Mouse (Mus musculus) neural tube, embryonic 14.5 days (tissue): ENCODE data around the gene Bzw1. TPM values are rescaled to one million over a fixed set of nuclear protein-coding genes. Genes with fewer than 3 reads are reported as not detected.

Experiments
- ATAC-seq: fragments of 200-750 bp; cut with Nextera tagmentation; 2 replicates; pipeline ENCODE4 v1.8.0; 2017; ENCODE audit warnings: low read depth, mild to moderate bottlenecking, moderate TSS enrichment, moderate library complexity
- H3K27ac ChIP-seq: fragments of 300-500 bp; sonication (generic); 2 replicates; pipeline ENCODE4 v1.5.1; 2014; ENCODE audit warnings: low read depth, mild to moderate bottlenecking, control low read depth, low read length, moderate library complexity, mixed read lengths
- H3K27me3 ChIP-seq: fragments of 300-500 bp; sonication (generic); 2 replicates; pipeline ENCODE4 v1.6.1; 2014; ENCODE audit warnings: low read length; ENCODE audit not compliant: control insufficient read depth, insufficient read depth
- H3K36me3 ChIP-seq: fragments of 300-500 bp; sonication (generic); 2 replicates; pipeline ENCODE4 v1.6.1; 2014; ENCODE audit warnings: low read length, mixed read lengths; ENCODE audit not compliant: control insufficient read depth, insufficient read depth
- H3K4me1 ChIP-seq: fragments of 300-500 bp; sonication (generic); 2 replicates; pipeline ENCODE4 v1.6.1; 2014; ENCODE audit warnings: low read length; ENCODE audit not compliant: control insufficient read depth, insufficient read depth
- H3K4me2 ChIP-seq: fragments of 300-500 bp; sonication (generic); 2 replicates; pipeline ENCODE4 v1.6.1; 2014; ENCODE audit warnings: mild to moderate bottlenecking, low read depth, low read length, control low read depth
- H3K4me3 ChIP-seq: fragments of 300-500 bp; sonication (generic); 2 replicates; pipeline ENCODE4 v1.5.1; 2014; ENCODE audit warnings: low read depth, low read length, control low read depth, mixed read lengths
- H3K9ac ChIP-seq: fragments of 300-500 bp; sonication (generic); replicated peaks from 2 replicates; pipeline ENCODE4 v1.6.1; 2014; ENCODE audit warnings: low read depth, mild to moderate bottlenecking, control low read depth, low read length, mixed read lengths
- H3K9me3 ChIP-seq: fragments of 300-500 bp; sonication (generic); 2 replicates; pipeline ENCODE4 v1.6.1; 2016; ENCODE audit warnings: low read length; ENCODE audit not compliant: control insufficient read depth
- WGBS: fragments of 180-500 bp; shearing (Covaris S2); extraction: QIAGEN DNeasy Blood & Tissue Kit; methylation state at CpG from one replicate; pipeline ENCODE4 v1.1.7; 2014; 5-methylcytosine and 5-hydroxymethylcytosine counted together
- polyA plus RNA-seq: library from polyadenylated mRNA; unstranded; fragments of >200 nt; fragmentation: Nextera tagmentation; extraction: Ambion mirVana; gene quantifications from 2 replicates; pipeline ENCODE4 v1.2.1, GENCODE M21; 2014

Gene Bzw1
- polyA plus RNA-seq: 371 and 387 TPM in 2 replicates

DNA sequence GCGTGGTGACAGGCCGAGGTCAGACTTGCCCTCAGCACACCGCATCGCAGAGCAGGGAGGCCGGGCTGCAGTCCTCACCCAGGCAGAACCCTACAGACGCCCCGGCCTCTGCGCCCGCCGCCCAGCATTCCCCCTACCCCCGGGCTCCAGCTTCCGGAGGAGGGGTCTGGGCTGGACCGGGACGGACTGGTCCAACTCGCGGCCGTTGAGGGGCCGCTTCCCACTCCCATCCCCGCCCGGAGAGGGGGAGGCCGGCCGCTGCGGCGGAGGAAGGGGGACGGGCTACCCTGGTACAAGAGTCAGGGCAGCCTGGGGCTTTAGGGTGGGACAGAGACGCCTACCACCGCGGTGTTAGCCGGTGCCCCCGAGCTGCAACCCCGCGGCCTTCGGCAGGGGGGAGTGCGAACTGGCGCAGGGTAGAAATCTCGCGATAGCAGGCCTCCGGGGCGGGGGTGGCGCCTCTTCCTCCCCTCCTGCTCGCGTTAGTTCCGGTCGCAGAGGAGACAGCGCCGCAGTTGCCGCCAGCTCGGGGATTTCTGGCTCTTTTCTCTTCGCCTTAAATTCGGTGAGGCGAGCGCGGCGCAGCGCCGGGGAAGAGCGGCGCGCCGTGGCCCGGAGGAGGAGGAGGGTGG is at the start of gene Bzw1:
Gene Bzw1 (plus strand): TSS at position 247 of the 632 bp plus-strand sequence.
- H3K27ac ChIP-seq: peak within 1 kb of the TSS; percentile 99
- H3K9me3 ChIP-seq: no peaks in the 10 kb centered on the region
- peaks cover 19% of the 10 kb centered on the region for H3K4me1 ChIP-seq
- H3K4me2 ChIP-seq: peak within 1 kb of the TSS; percentile 87
- H3K4me3 ChIP-seq: peak within 1 kb of the TSS; percentile 89
- H3K9ac ChIP-seq: peak within 1 kb of the TSS; percentile 95
- peak; percentile 98 for ATAC-seq
- H3K27me3 ChIP-seq: peaks cover 2% of the 10 kb centered on the region; the same call in 1 of the 2 replicates
- WGBS: under 1% methylated on average over 39 of the region's 61 CpGs
- H3K36me3 ChIP-seq: peaks cover 15% of the 10 kb centered on the region

DNA sequence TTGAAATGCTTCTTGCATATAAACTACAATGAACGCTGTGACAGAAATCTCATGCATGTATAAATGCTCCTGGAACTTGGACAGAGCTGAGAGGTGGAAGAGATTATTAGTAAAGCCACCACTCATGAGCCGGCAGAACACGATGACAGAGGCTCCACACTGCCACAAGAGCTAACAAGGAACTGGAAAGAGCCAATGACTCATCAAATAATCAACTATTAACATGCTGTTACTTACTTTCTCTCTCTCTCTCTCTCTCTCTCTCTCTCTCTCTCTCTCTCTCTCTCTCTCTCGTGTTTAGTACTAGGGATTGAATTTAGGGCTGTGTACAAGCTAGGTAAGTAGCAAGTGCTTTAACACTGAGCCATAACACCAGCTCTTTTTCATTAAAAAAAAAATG is 48.8 kb upstream of the Bzw1 start:
- no peak overlapping the region for H3K9ac ChIP-seq
- no peak overlapping the region for H3K4me3 ChIP-seq
- 80% methylated on average over 4 of the region's 4 CpGs for WGBS
- no peaks in the 10 kb centered on the region for H3K36me3 ChIP-seq
- no peaks in the 10 kb centered on the region for H3K9me3 ChIP-seq
- ATAC-seq: no peak
- no peaks in the 10 kb centered on the region for H3K27me3 ChIP-seq
- H3K27ac ChIP-seq: no peak overlapping the region
- H3K4me2 ChIP-seq: no peak overlapping the region
- H3K4me1 ChIP-seq: no peaks in the 10 kb centered on the region

DNA sequence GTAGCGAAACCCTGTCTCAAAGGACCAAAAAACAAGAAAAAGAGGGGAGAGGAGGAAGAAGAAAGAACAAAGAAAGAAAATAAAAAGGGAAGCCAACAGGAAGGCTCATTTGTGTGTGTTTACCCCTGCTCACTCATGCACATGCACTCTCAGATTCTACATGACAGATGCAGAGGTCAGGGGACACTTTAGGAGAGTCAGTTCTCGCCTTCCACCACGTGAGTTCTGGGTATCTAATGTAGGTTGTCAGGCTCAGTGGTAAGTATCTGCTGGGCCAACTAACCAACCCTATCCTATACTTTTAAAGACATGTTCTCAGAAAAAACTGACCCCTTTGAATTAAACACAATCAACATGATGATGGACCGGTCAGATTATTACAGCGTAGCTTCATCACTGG is 48.1 kb upstream of the Bzw1 start:
- no peak for ATAC-seq
- Histone ChIP-seq H3K27ac (no peak overlapping the region), H3K4me2 (no peak overlapping the region), H3K9me3 (no peaks in the 10 kb centered on the region), H3K4me3 (no peak overlapping the region), H3K36me3 (no peaks in the 10 kb centered on the region), H3K9ac (no peak overlapping the region), H3K27me3 (no peaks in the 10 kb centered on the region), H3K4me1 (no peaks in the 10 kb centered on the region)
- WGBS: 79% methylated on average over 5 of the region's 5 CpGs

DNA sequence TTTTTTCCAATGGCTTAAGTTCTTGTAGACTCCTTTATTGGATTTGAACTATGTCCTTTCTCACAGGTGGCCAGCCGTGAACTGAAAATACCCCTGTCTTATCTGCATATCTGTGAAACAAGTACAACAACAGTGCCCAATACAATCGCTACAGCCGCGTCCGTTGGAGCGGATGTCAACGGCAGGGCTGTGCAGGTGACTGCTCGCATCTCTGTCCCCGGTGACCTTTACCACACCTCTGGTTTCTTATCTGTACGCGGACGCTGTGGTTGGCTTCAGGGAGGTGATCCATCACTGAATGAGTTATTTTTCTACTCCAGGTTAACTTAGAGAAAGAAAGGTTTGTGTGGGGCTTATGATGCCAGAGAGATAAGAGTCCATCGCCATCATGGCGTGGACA is 46.5 kb upstream of the Bzw1 start:
- Histone ChIP-seq H3K4me1 (no peaks in the 10 kb centered on the region), H3K9ac (no peak overlapping the region), H3K27me3 (no peaks in the 10 kb centered on the region), H3K9me3 (no peaks in the 10 kb centered on the region), H3K4me3 (no peak overlapping the region), H3K27ac (no peak overlapping the region), H3K36me3 (no peaks in the 10 kb centered on the region), H3K4me2 (no peak overlapping the region)
- ATAC-seq: no peak
- 93% methylated on average over 14 of the region's 14 CpGs for WGBS

DNA sequence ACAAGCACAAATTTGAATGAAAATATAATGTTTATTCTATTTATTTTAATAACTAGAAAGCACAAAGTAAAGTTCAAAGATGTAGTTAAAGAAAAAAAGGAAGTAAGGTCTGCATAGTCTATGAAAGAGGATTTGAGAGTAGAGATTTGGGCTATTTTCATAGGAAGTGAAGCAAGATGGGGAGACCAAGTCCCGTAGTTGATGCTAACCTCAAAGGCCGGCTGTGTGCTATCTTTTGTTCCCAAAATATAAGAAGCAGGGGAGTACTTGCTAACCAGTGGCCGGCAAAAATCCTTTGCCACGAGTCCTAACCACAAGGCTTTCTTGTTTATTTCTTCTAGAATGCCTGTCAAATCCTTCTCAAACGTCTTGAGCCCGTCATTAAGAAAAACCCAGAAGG is 44.0 kb upstream of the Bzw1 start:
- ATAC-seq: no peak
- H3K9ac ChIP-seq: no peak overlapping the region
- H3K4me3 ChIP-seq: no peak overlapping the region
- no peak overlapping the region for H3K27ac ChIP-seq
- H3K36me3 ChIP-seq: no peaks in the 10 kb centered on the region
- no peaks in the 10 kb centered on the region for H3K4me1 ChIP-seq
- no peaks in the 10 kb centered on the region for H3K9me3 ChIP-seq
- H3K27me3 ChIP-seq: no peaks in the 10 kb centered on the region
- 83% methylated on average over 6 of the region's 6 CpGs for WGBS
- H3K4me2 ChIP-seq: no peak overlapping the region

DNA sequence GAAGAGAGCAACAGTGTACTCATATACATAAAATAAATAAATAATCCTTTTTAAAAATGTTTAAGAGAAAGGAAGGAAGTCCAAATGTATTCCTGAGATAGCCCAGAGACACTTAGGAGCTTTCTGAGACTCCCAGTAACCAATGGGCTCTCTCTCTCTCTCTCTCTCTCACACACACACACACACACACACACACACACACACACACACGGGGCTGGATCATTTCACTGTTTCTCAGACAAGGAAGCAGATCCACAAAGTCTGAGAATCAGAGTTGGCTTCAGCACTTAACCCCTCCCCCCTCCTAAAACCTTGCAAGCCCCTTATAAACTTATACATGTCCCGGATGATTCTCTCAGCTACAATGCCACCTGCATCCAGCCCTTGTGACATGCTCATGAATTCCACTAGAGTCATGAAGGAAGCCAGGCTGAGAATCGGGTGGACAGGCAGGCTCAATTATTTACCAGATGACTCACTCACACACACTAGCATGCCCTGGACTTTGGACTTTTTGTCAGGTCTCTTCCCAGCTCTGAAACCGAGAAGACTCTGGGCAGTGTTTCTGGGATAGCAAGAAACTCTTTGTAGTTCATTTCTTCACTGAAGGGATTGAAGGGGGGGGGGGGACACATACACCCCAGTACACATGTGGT is 39.3 kb upstream of the Bzw1 start:
- H3K27ac ChIP-seq: no peak overlapping the region
- 75% methylated on average over 4 of the region's 4 CpGs for WGBS
- H3K9ac ChIP-seq: no peak overlapping the region
- no peak overlapping the region for H3K4me3 ChIP-seq
- H3K4me1 ChIP-seq: no peaks in the 10 kb centered on the region
- no peaks in the 10 kb centered on the region for H3K36me3 ChIP-seq
- no peak for ATAC-seq
- H3K4me2 ChIP-seq: no peak overlapping the region
- H3K27me3 ChIP-seq: no peaks in the 10 kb centered on the region
- H3K9me3 ChIP-seq: no peaks in the 10 kb centered on the region

DNA sequence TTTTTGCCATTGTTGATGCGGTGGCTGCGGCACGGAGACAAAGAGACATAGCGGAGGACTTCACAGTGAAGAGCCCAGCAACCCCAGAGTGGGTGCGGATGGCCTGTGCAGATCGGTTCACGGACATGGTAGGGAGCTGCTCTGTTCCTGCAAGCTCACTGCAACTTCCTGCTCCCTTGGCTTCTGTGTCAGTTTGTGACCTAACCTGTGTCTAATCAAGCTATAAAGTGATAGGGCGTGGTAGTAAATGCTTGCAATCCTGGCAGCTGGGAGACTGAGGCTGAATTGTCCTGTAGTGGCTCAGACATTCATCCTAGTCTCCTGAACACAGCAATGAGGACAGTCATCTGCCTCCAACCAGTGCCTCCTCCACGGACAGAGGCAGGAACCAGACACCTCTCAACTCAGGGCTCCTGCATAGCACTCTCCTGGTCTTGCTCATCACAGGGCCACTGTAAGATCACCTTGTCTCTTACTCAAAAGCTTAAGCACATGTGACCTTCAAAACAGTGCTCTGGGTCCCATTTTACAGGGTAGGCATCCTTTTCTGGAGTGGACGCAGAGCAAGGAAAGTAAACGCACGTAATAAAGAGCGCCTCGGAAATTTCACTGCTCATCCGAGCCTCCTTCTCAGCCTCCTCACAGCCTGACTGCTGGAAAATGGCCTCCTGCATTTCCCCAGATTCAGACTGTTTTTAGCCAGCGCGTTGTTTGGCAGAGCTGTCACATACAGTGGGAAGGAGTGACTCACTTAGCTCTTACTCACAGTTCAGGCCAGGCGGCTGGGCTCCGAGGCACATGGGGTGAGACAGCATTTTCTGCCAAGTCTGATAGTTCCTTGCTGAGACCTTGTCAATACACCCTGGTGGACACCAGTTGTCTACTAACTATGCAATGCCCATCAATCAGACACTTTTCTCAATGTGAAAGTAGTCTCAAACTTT is 33.5 kb upstream of the Bzw1 start:
- Histone ChIP-seq H3K27ac (no peak overlapping the region), H3K36me3 (no peaks in the 10 kb centered on the region), H3K9me3 (no peaks in the 10 kb centered on the region), H3K9ac (no peak overlapping the region), H3K4me3 (no peak overlapping the region), H3K4me2 (no peak overlapping the region), H3K27me3 (no peaks in the 10 kb centered on the region), H3K4me1 (no peaks in the 10 kb centered on the region)
- ATAC-seq: no peak
- WGBS: 71% methylated on average over 19 of the region's 19 CpGs

DNA sequence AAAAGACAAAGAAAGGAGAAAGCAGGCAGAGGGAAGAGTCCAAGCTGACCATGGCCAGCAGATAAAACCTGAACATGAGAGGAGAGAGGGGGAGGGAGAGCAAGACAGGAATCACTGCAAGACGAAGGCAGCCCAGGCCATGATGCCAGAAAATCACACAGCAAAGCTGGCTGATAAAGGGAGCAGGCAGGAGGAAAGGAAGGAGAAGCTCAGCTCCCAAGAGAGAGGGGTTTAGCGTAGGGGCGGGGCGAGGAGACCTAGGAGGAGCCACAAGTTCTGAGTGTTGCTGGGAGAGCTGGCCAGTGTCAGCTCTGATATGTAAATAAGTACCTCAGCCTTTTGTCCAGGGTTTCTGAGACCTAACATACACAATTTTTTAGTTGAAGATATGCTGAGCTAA is 30.4 kb upstream of the Bzw1 start:
- Histone ChIP-seq H3K27me3 (no peaks in the 10 kb centered on the region), H3K4me1 (no peaks in the 10 kb centered on the region), H3K4me3 (no peak overlapping the region), H3K36me3 (no peaks in the 10 kb centered on the region), H3K27ac (no peak overlapping the region), H3K9ac (no peak overlapping the region), H3K4me2 (no peak overlapping the region), H3K9me3 (no peaks in the 10 kb centered on the region)
- WGBS: 70% methylated on average over 4 of the region's 4 CpGs
- no peak for ATAC-seq

DNA sequence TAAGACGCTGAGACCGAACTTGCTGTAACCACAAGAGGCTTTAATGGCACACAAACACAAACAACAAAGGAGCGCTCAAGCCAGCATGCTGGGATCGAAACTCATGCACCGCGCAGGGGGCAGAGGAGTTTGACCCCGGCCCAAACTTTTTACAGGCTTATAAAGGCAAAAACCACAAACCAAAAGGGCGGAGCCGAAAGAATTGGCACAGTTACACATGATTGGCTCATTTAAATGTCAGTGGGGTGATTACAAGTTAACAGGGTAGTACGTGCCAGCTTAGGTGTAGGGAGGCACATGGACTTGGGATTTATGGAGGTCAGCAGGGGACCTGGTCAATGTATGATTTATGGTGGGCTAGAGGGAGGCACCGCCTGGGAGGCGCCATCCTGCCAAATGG is 28.1 kb upstream of the Bzw1 start:
- WGBS: 87% methylated on average over 12 of the region's 12 CpGs
- Histone ChIP-seq H3K9me3 (no peaks in the 10 kb centered on the region), H3K36me3 (no peaks in the 10 kb centered on the region), H3K27me3 (no peaks in the 10 kb centered on the region), H3K4me3 (no peak overlapping the region), H3K27ac (no peak overlapping the region), H3K9ac (no peak overlapping the region), H3K4me2 (no peak overlapping the region), H3K4me1 (no peaks in the 10 kb centered on the region)
- ATAC-seq: no peak
